Mouse (Mus musculus): ENCODE results near the gene Ubtd1.

Gene Ubtd1

GRCm38 (mm10) chr19:41994023-41994422 lies 12.5 kb downstream of the Ubtd1 start:
- DNase-seq (ENCODE audit: inconsistent ontology term), result no peak

GRCm38 (mm10) chr19:41995483-41995882 lies 13.9 kb downstream of the Ubtd1 start:
- DNase-seq (ENCODE audit: inconsistent ontology term), result no peak

GRCm38 (mm10) chr19:41997090-41997489 lies 15.5 kb downstream of the Ubtd1 start:
- DNase-seq (ENCODE audit: inconsistent ontology term), result no peak

- DNase-seq (ENCODE audit: inconsistent ontology term), result peak; percentile 51
Measured at GRCm38 (mm10) chr19:41998770-41999548, 17.4 kb downstream of the Ubtd1 start.

GRCm38 (mm10) chr19:41999688-42000283 lies 18.2 kb downstream of the Ubtd1 start:
- DNase-seq (ENCODE audit: inconsistent ontology term), result no peak

- no peak for DNase-seq (ENCODE audit: inconsistent ontology term)
Measured at GRCm38 (mm10) chr19:42000446-42000958, 18.9 kb downstream of the Ubtd1 start.

- no peak for DNase-seq (ENCODE audit: inconsistent ontology term)
Measured at GRCm38 (mm10) chr19:42001253-42001980, 19.9 kb downstream of the Ubtd1 start.

GRCm38 (mm10) chr19:42004258-42004657 lies 22.7 kb downstream of the Ubtd1 start:
- no peak for DNase-seq (ENCODE audit: inconsistent ontology term)

GRCm38 (mm10) chr19:42005616-42006015 lies 24.1 kb downstream of the Ubtd1 start:
- DNase-seq (ENCODE audit: inconsistent ontology term), result no peak

GRCm38 (mm10) chr19:42006568-42006967 lies 25.0 kb downstream of the Ubtd1 start:
- peak; percentile 81 for DNase-seq (ENCODE audit: inconsistent ontology term)

- no peak for DNase-seq (ENCODE audit: inconsistent ontology term)
Measured at GRCm38 (mm10) chr19:42008586-42008985, 27.0 kb downstream of the Ubtd1 start.

GRCm38 (mm10) chr19:42009067-42009466 lies 27.5 kb downstream of the Ubtd1 start:
- DNase-seq (ENCODE audit: inconsistent ontology term), result no peak

GRCm38 (mm10) chr19:42010436-42010835 lies 28.9 kb downstream of the Ubtd1 start:
- no peak for DNase-seq (ENCODE audit: inconsistent ontology term)

- DNase-seq (ENCODE audit: inconsistent ontology term), result no peak
Measured at GRCm38 (mm10) chr19:42011123-42011522, 29.6 kb downstream of the Ubtd1 start.

- no peak for DNase-seq (ENCODE audit: inconsistent ontology term)
Measured at GRCm38 (mm10) chr19:42014231-42014825, 32.8 kb downstream of the Ubtd1 start.

- DNase-seq (ENCODE audit: inconsistent ontology term), result no peak
Measured at GRCm38 (mm10) chr19:42015001-42015400, 33.4 kb downstream of the Ubtd1 start.

GRCm38 (mm10) chr19:42016251-42016650 lies 34.7 kb downstream of the Ubtd1 start:
- DNase-seq (ENCODE audit: inconsistent ontology term), result no peak

- DNase-seq (ENCODE audit: inconsistent ontology term), result peak; percentile 76
Measured at GRCm38 (mm10) chr19:42016840-42017239, 35.3 kb downstream of the Ubtd1 start.

GRCm38 (mm10) chr19:42017399-42018247 lies 36.1 kb downstream of the Ubtd1 start:
- peak; percentile 95 for DNase-seq (ENCODE audit: inconsistent ontology term)

GRCm38 (mm10) chr19:42019011-42019522 lies 37.5 kb downstream of the Ubtd1 start:
- DNase-seq (ENCODE audit: inconsistent ontology term), result no peak

Measured in Muller cell, postnatal 12 days (primary cell).